8 mouse cellular contexts compared by ENCODE assay signal in genomic region chr3:119784366-119784765, GRCm38 (mm10). TPM values are rescaled to one million over a fixed set of nuclear protein-coding genes. Genes with fewer than 3 reads are reported as not detected.
DNase-seq lines count a peak whose midpoint lies in the region; ATAC-seq and TF ChIP-seq lines count a peak whose summit lies in the region.

TSS of gene Ptbp2 (minus strand) at chr3:119784466.

- peak within 1 kb of the TSS; percentile 77 for H3K4me3 ChIP-seq in thymus, adult 2 months (ENCODE audit: control insufficient read depth, insufficient read depth, low read length)
- peak within 1 kb of the TSS; percentile 93 for H3K4me3 ChIP-seq in limb, embryonic 15.5 days
- H3K4me3 ChIP-seq in stomach, embryonic 15.5 days (replicated peaks): peak within 1 kb of the TSS; percentile 94

- 94% methylated on average over 4 of the region's 4 CpGs for WGBS in thymus, adult 2 months
- 81% methylated on average over 4 of the region's 4 CpGs for WGBS in limb, embryonic 15.5 days
- WGBS in stomach, embryonic 15.5 days: 84% methylated on average over 4 of the region's 4 CpGs

- H3K9ac ChIP-seq in limb, embryonic 15.5 days: peak within 1 kb of the TSS; percentile 99
- peak within 1 kb of the TSS; percentile 94 for H3K9ac ChIP-seq in stomach, embryonic 15.5 days

- intact Hi-C loops in heart, postnatal 36 days (cut with DNase I): no loop called here

- TF ChIP-seq POLR2A in thymus, adult 2 months (IDR thresholded peaks at IDR 0.05; ENCODE audit: control insufficient read depth, extremely low read depth, insufficient read depth, low read length, poor library complexity): no peak

- no peak for ATAC-seq in erythroid progenitor cell, adult 5-6 weeks (replicated peaks; ENCODE audit: low FRiP score, poor library complexity, severe bottlenecking)
- no peak for ATAC-seq in limb, embryonic 15.5 days (ENCODE audit: insufficient number of reproducible peaks, low FRiP score, low TSS enrichment, low read depth)
- no peak for ATAC-seq in stomach, embryonic 15.5 days (ENCODE audit: insufficient read depth, low FRiP score, low read depth)

- peak within 1 kb of the TSS; percentile 18; the same call in 1 of the 2 replicates for H3K27ac ChIP-seq in thymus, adult 2 months (ENCODE audit: control insufficient read depth, insufficient read depth, low read length)
- H3K27ac ChIP-seq in limb, embryonic 15.5 days: peak within 1 kb of the TSS; percentile 97
- H3K27ac ChIP-seq in stomach, embryonic 15.5 days: peak within 1 kb of the TSS; percentile 96

- no peak for DNase-seq in thymus, adult 2 months
- no peak for DNase-seq in thymus, postnatal 14 days
- DNase-seq in heart, postnatal 36 days: no peak
- DNase-seq in c-Kit-positive CD71-positive TER-119-positive erythroid progenitor cells, embryonic 14.5 days (ENCODE audit: low spot score): no peak
- DNase-seq in cerebellum, postnatal 25 days: no peak

- no peaks in the 10 kb centered on the region for H3K4me1 ChIP-seq in thymus, adult 2 months (replicated peaks; ENCODE audit: control insufficient read depth, insufficient read depth, low read length)
- H3K4me1 ChIP-seq in limb, embryonic 15.5 days: peaks cover 8% of the 10 kb centered on the region
- H3K4me1 ChIP-seq in stomach, embryonic 15.5 days: peaks cover 3% of the 10 kb centered on the region; the same call in 1 of the 2 replicates

- H3K27me3 ChIP-seq in thymus, adult 2 months (ENCODE audit: control insufficient read depth, insufficient read depth, low read length): no peaks in the 10 kb centered on the region
- no peaks in the 10 kb centered on the region for H3K27me3 ChIP-seq in limb, embryonic 15.5 days
- no peaks in the 10 kb centered on the region for H3K27me3 ChIP-seq in stomach, embryonic 15.5 days (replicated peaks)

- H3K9me3 ChIP-seq in limb, embryonic 15.5 days: no peaks in the 10 kb centered on the region
- H3K9me3 ChIP-seq in stomach, embryonic 15.5 days: no peaks in the 10 kb centered on the region

- no peak for TF ChIP-seq CTCF in thymus, adult 2 months (IDR thresholded peaks at IDR 0.05; ENCODE audit: borderline replicate concordance, control insufficient read depth, extremely low read depth, insufficient read depth, low read length, poor library complexity)

- peak within 1 kb of the TSS; percentile 45 for H3K4me2 ChIP-seq in limb, embryonic 15.5 days
- peak within 1 kb of the TSS; percentile 53 for H3K4me2 ChIP-seq in stomach, embryonic 15.5 days

- no peaks in the 10 kb centered on the region for H3K36me3 ChIP-seq in thymus, adult 2 months (ENCODE audit: control insufficient read depth, insufficient read depth, low read length)
- H3K36me3 ChIP-seq in limb, embryonic 15.5 days: no peaks in the 10 kb centered on the region
- H3K36me3 ChIP-seq in stomach, embryonic 15.5 days: no peaks in the 10 kb centered on the region

RNA-seq across cellular contexts. Expression of gene Ptbp2, which starts in this region (rescaled TPM):
- 16.7 and 18.8 TPM in 2 replicates for polyA plus RNA-seq in thymus, adult 2 months (2012; rRNA removed)
- 18.4 and 41.5 TPM in 2 replicates for total RNA-seq in erythroid progenitor cell, adult 5-6 weeks (2015; ENCODE audit: low replicate concordance)
- total RNA-seq in erythroid progenitor cell, adult 5-6 weeks (2017; ENCODE audit: low replicate concordance): 15.0 and 20.4 TPM in 2 replicates
- 10 to 100 TPM; 22.5 to 23.1 TPM for total RNA-seq in heart, postnatal 36 days (2021)
- 46.5 and 47.4 TPM in 2 replicates for polyA plus RNA-seq in limb, embryonic 15.5 days (2015; fragmentation: Nextera tagmentation; extraction: Ambion mirVana)
- polyA plus RNA-seq in stomach, embryonic 15.5 days (2015; fragmentation: Nextera tagmentation; extraction: Ambion mirVana): 47.5 and 54.3 TPM in 2 replicates

Comparison
In these comparisons a context has a peak if more than half of its experiments do, and no peak if none do; other contexts are left out.
1. H3K27ac ChIP-seq: peak in every context shown above with its lines; median percentile 97 in limb, embryonic 15.5 days; 96 in stomach, embryonic 15.5 days; 18 in thymus, adult 2 months.